Mouse (Mus musculus): ENCODE results near the gene Ugt1a2. TPM values are rescaled to one million over a fixed set of nuclear protein-coding genes. Genes with fewer than 3 reads are reported as not detected.
A peak's percentile ranks its signal among the peaks of the same experiment; 100 is the strongest.

Gene Ugt1a2
- polyA plus RNA-seq, 1 experiment from 2014 or later, result not detected

DNA sequence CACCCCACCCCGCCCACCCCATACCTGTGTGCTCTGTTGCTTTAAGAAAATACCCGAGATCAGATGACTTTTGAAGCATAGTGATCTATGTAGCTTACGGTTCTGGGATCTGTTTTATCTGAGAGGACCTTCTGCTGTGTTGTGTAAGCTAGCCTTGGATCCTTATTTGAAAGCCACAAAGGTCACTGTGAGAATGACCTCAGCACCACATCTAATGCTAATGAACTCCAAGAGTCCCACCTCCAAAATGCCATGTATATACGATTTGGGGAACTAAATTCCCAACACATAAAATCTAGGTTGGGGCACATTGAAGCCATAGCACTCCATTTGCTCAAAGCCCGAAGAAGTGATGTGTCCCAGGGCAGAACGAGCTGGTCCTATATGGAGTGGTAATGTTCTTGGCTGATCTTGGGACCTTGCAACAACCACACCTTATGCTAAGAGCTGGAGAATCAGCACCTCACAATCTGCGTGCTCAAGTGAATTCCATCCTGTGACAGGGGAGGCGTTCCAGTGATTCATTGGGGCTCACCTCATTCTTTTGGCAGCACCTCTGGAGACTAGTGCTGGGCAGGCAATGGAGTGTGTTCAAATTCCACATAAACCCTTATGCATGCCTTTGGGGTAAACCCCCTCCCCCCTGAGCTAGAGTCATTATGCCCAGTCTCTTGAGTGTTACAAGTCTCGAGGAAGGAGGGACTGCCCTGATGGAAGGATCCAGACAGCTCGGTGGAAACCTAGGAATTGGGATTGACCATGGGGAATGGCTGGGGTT is 56.7 kb downstream of the Ugt1a2 start:
- no peak overlapping the region for H3K4me3 ChIP-seq (ENCODE audit: low read depth, low read length)
- H3K27ac ChIP-seq (ENCODE audit: low read depth, low read length), result no peak overlapping the region
- 78% methylated on average over 10 of the region's 10 CpGs for WGBS
- peaks cover 53% of the 10 kb centered on the region for H3K9me3 ChIP-seq (replicated peaks; ENCODE audit: control insufficient read depth, low read length)
- H3K27me3 ChIP-seq (replicated peaks; ENCODE audit: control insufficient read depth, insufficient read depth, low read length), result no peaks in the 10 kb centered on the region
- DNase-seq (ENCODE audit: low spot score) (no peak), ATAC-seq (no peak)
- H3K36me3 ChIP-seq (ENCODE audit: control insufficient read depth, insufficient read depth, low read length), result peaks cover 30% of the 10 kb centered on the region
- no peaks in the 10 kb centered on the region for H3K4me1 ChIP-seq (ENCODE audit: control insufficient read depth, insufficient read depth, low read length)
- H3K9ac ChIP-seq (ENCODE audit: low read length), result no peak overlapping the region
- H3K4me2 ChIP-seq (ENCODE audit: low read length), result no peak overlapping the region

DNA sequence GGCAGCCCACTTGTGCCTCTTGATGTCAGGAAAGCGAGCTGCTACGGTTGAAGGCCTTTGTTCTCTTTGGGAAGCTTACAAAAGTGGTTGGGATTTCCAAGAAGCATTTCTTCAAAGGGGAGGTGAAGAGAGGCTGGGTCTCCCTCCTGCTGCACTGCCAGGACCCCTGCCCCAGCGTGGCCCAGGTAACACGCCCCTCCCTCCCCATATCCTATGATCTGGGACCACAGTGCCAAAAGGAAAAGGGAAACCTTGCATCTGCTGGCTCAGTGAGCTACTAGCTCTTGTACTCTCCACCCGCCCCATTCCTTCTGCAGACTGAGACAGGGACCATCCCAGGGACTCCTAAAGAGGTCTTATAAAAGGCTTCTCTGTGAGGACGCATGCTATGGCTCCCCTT is 57.3 kb downstream of the Ugt1a2 start:
- Histone ChIP-seq H3K4me2 (ENCODE audit: low read length) (no peak overlapping the region), H3K4me3 (ENCODE audit: low read depth, low read length) (no peak overlapping the region), H3K4me1 (ENCODE audit: control insufficient read depth, insufficient read depth, low read length) (no peaks in the 10 kb centered on the region), H3K9ac (ENCODE audit: low read length) (no peak overlapping the region), H3K27ac (ENCODE audit: low read depth, low read length) (no peak overlapping the region), H3K36me3 (ENCODE audit: control insufficient read depth, insufficient read depth, low read length) (peaks cover 36% of the 10 kb centered on the region), H3K27me3 (replicated peaks; ENCODE audit: control insufficient read depth, insufficient read depth, low read length) (no peaks in the 10 kb centered on the region), H3K9me3 (replicated peaks; ENCODE audit: control insufficient read depth, low read length) (peaks cover 47% of the 10 kb centered on the region)
- ATAC-seq (no peak), DNase-seq (ENCODE audit: low spot score) (no peak)
- 84% methylated on average over 6 of the region's 6 CpGs for WGBS

- Histone ChIP-seq H3K4me1 (ENCODE audit: control insufficient read depth, insufficient read depth, low read length) (no peaks in the 10 kb centered on the region), H3K27me3 (replicated peaks; ENCODE audit: control insufficient read depth, insufficient read depth, low read length) (no peaks in the 10 kb centered on the region), H3K36me3 (ENCODE audit: control insufficient read depth, insufficient read depth, low read length) (peaks cover 43% of the 10 kb centered on the region), H3K4me2 (ENCODE audit: low read length) (no peak overlapping the region), H3K27ac (ENCODE audit: low read depth, low read length) (no peak overlapping the region), H3K9ac (ENCODE audit: low read length) (no peak overlapping the region), H3K9me3 (replicated peaks; ENCODE audit: control insufficient read depth, low read length) (peaks cover 41% of the 10 kb centered on the region), H3K4me3 (ENCODE audit: low read depth, low read length) (no peak overlapping the region)
- ATAC-seq (no peak), DNase-seq (ENCODE audit: low spot score) (no peak)
- WGBS, result 74% methylated on average over 6 of the region's 6 CpGs
Observed at GRCm38 (mm10) chr1:88258361-88258760, 58.0 kb downstream of the Ugt1a2 start.

- Histone ChIP-seq H3K4me2 (ENCODE audit: low read length) (no peak overlapping the region), H3K4me1 (ENCODE audit: control insufficient read depth, insufficient read depth, low read length) (no peaks in the 10 kb centered on the region), H3K27me3 (replicated peaks; ENCODE audit: control insufficient read depth, insufficient read depth, low read length) (no peaks in the 10 kb centered on the region), H3K9me3 (replicated peaks; ENCODE audit: control insufficient read depth, low read length) (peaks cover 36% of the 10 kb centered on the region), H3K36me3 (ENCODE audit: control insufficient read depth, insufficient read depth, low read length) (peaks cover 50% of the 10 kb centered on the region), H3K27ac (ENCODE audit: low read depth, low read length) (no peak overlapping the region), H3K4me3 (ENCODE audit: low read depth, low read length) (no peak overlapping the region), H3K9ac (ENCODE audit: low read length) (no peak overlapping the region)
- no peak for DNase-seq (ENCODE audit: low spot score)
- 82% methylated on average over 8 of the region's 8 CpGs for WGBS
- ATAC-seq, result no peak
Observed at GRCm38 (mm10) chr1:88258881-88259642, 58.7 kb downstream of the Ugt1a2 start.

GRCm38 (mm10) chr1:88259643-88260024 is 59.2 kb downstream of the Ugt1a2 start:
- H3K27ac ChIP-seq (ENCODE audit: low read depth, low read length), result no peak overlapping the region
- no peak overlapping the region for H3K9ac ChIP-seq (ENCODE audit: low read length)
- peaks cover 31% of the 10 kb centered on the region for H3K9me3 ChIP-seq (replicated peaks; ENCODE audit: control insufficient read depth, low read length)
- ATAC-seq (peak; percentile 9), DNase-seq (ENCODE audit: low spot score) (no peak)
- no peak overlapping the region for H3K4me3 ChIP-seq (ENCODE audit: low read depth, low read length)
- H3K4me1 ChIP-seq (ENCODE audit: control insufficient read depth, insufficient read depth, low read length), result no peaks in the 10 kb centered on the region
- no peaks in the 10 kb centered on the region for H3K27me3 ChIP-seq (replicated peaks; ENCODE audit: control insufficient read depth, insufficient read depth, low read length)
- 83% methylated on average over 4 of the region's 4 CpGs for WGBS
- H3K4me2 ChIP-seq (ENCODE audit: low read length), result no peak overlapping the region
- H3K36me3 ChIP-seq (ENCODE audit: control insufficient read depth, insufficient read depth, low read length), result peaks cover 56% of the 10 kb centered on the region

DNA sequence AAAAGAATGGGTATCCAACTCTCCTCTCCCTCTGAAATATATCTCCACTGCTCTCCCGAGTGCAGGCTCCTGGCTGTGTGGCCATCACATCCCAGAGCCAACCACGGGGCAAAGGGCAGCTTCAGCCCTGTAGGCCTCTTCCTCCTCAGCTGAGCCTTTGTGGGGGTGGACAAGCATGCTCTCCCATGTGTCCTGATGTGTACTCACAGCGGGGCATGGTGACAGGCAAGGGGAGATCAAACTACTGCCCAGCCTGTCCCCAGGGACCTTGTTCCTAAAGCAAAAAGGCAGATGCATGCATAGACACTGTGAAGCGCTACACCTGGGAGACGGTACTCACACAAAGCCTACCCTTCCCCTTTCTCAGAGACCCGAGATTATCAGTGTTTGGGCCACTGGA is 59.7 kb downstream of the Ugt1a2 start:
- ATAC-seq (0 out of 2 replicates have a peak, but pooled peaks have one; percentile 5), DNase-seq (ENCODE audit: low spot score) (no peak)
- peaks cover 26% of the 10 kb centered on the region for H3K9me3 ChIP-seq (replicated peaks; ENCODE audit: control insufficient read depth, low read length)
- H3K27me3 ChIP-seq (replicated peaks; ENCODE audit: control insufficient read depth, insufficient read depth, low read length), result no peaks in the 10 kb centered on the region
- no peak overlapping the region for H3K9ac ChIP-seq (ENCODE audit: low read length)
- H3K36me3 ChIP-seq (ENCODE audit: control insufficient read depth, insufficient read depth, low read length), result peaks cover 60% of the 10 kb centered on the region
- no peak overlapping the region for H3K27ac ChIP-seq (ENCODE audit: low read depth, low read length)
- H3K4me1 ChIP-seq (ENCODE audit: control insufficient read depth, insufficient read depth, low read length), result no peaks in the 10 kb centered on the region
- WGBS, result 85% methylated on average over 6 of the region's 6 CpGs
- no peak overlapping the region for H3K4me2 ChIP-seq (ENCODE audit: low read length)
- no peak overlapping the region for H3K4me3 ChIP-seq (ENCODE audit: low read depth, low read length)

GRCm38 (mm10) chr1:88260604-88261377 is 60.4 kb downstream of the Ugt1a2 start:
- H3K4me2 ChIP-seq (ENCODE audit: low read length), result no peak overlapping the region
- no peak overlapping the region for H3K9ac ChIP-seq (ENCODE audit: low read length)
- no peaks in the 10 kb centered on the region for H3K4me1 ChIP-seq (ENCODE audit: control insufficient read depth, insufficient read depth, low read length)
- no peaks in the 10 kb centered on the region for H3K27me3 ChIP-seq (replicated peaks; ENCODE audit: control insufficient read depth, insufficient read depth, low read length)
- peaks cover 67% of the 10 kb centered on the region for H3K36me3 ChIP-seq (ENCODE audit: control insufficient read depth, insufficient read depth, low read length)
- H3K27ac ChIP-seq (ENCODE audit: low read depth, low read length), result no peak overlapping the region
- no peak for DNase-seq (ENCODE audit: low spot score)
- H3K4me3 ChIP-seq (ENCODE audit: low read depth, low read length), result no peak overlapping the region
- ATAC-seq, result no peak
- 86% methylated on average over 10 of the region's 10 CpGs for WGBS
- H3K9me3 ChIP-seq (replicated peaks; ENCODE audit: control insufficient read depth, low read length), result peaks cover 20% of the 10 kb centered on the region

GRCm38 (mm10) chr1:88261706-88262105 is 61.3 kb downstream of the Ugt1a2 start:
- Histone ChIP-seq H3K27ac (ENCODE audit: low read depth, low read length) (no peak overlapping the region), H3K27me3 (replicated peaks; ENCODE audit: control insufficient read depth, insufficient read depth, low read length) (no peaks in the 10 kb centered on the region), H3K4me2 (ENCODE audit: low read length) (no peak overlapping the region), H3K4me1 (ENCODE audit: control insufficient read depth, insufficient read depth, low read length) (no peaks in the 10 kb centered on the region), H3K4me3 (ENCODE audit: low read depth, low read length) (no peak overlapping the region), H3K9me3 (replicated peaks; ENCODE audit: control insufficient read depth, low read length) (peaks cover 10% of the 10 kb centered on the region), H3K36me3 (ENCODE audit: control insufficient read depth, insufficient read depth, low read length) (peaks cover 76% of the 10 kb centered on the region), H3K9ac (ENCODE audit: low read length) (no peak overlapping the region)
- 88% methylated on average over 7 of the region's 7 CpGs for WGBS
- ATAC-seq, result 0 out of 2 replicates have a peak, but pooled peaks have one; percentile 2
- DNase-seq (ENCODE audit: low spot score), result no peak
